Mouse (Mus musculus): Measurements from ENCODE around the gene Kansl1. TPM values are rescaled to one million over a fixed set of nuclear protein-coding genes. Genes with fewer than 3 reads are reported as not detected.
"Not testable (repeated sequence)": the region's sequence is repeated elsewhere in the genome, so short reads cannot be mapped to it uniquely, and the experiment has no call there.

Kansl1 gene
- polyA plus RNA-seq, 1 experiment from 2014 or later, result 4.1 TPM

DNA sequence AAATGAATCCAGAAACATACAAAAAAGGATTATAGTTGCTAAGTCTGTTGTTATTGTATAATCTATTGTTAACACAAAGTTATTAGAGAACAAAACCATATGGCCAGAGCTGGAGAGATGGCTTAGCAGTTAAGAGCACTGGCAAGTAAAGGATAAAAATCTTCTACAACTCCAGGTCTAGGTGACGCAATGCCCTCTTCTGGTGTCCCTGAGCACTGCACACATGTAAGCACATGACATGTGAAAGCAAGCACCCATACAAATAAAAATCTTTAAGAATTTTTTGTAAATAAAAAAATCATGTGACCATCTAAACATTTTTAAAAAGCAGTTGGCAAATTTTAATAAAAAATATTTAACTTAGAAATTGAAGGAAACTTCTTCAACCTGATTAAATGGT is 17.4 kb downstream of the Kansl1 start:
- ATAC-seq (no peak), DNase-seq (peak; percentile 32)
- TF ChIP-seq CTCF (IDR thresholded peaks at IDR 0.05; ENCODE audit: low read depth) (peak; percentile 57), EP300 (IDR thresholded peaks at IDR 0.05; ENCODE audit: low read depth) (no peak)
- Histone ChIP-seq H3K36me3 (replicated peaks; ENCODE audit: insufficient read depth, low read length) (no peaks in the 10 kb centered on the region), H3K4me2 (ENCODE audit: low read depth, low read length) (no peak overlapping the region), H3K4me3 (ENCODE audit: low read depth, low read length) (no peak overlapping the region), H3K4me1 (ENCODE audit: insufficient read depth) (0 out of 2 replicates have a peak, but pooled peaks cover 2% of the 10 kb centered on the region), H3K27ac (ENCODE audit: low read depth) (no peak overlapping the region), H3K9me3 (ENCODE audit: low read length) (no peaks in the 10 kb centered on the region), H3K27me3 (ENCODE audit: insufficient read depth, low read length) (no peaks in the 10 kb centered on the region), H3K9ac (replicated peaks) (no peak overlapping the region)
- 87% methylated on average over 1 of the region's 1 CpGs for WGBS (ENCODE audit: insufficient replicate concordance)

- peak; percentile 56 for TF ChIP-seq CTCF (IDR thresholded peaks at IDR 0.05; ENCODE audit: low read depth)
- H3K4me2 ChIP-seq (ENCODE audit: low read depth, low read length); H3K27me3 ChIP-seq (ENCODE audit: insufficient read depth, low read length); H3K4me3 ChIP-seq (ENCODE audit: low read depth, low read length); H3K9me3 ChIP-seq (ENCODE audit: low read length); H3K4me1 ChIP-seq (ENCODE audit: insufficient read depth); H3K36me3 ChIP-seq (replicated peaks; ENCODE audit: insufficient read depth, low read length); DNase-seq; H3K9ac ChIP-seq (replicated peaks); H3K27ac ChIP-seq (ENCODE audit: low read depth): not testable (repeated sequence)
- WGBS (ENCODE audit: insufficient replicate concordance), result 52% methylated on average over 2 of the region's 2 CpGs
- ATAC-seq, result 0 out of 2 replicates have a peak, but pooled peaks have one; percentile 33
Observed at GRCm38 (mm10) chr11:104448499-104448898, 20.2 kb downstream of the Kansl1 start.

GRCm38 (mm10) chr11:104445538-104445937 is 23.1 kb downstream of the Kansl1 start:
- Histone ChIP-seq H3K4me2 (ENCODE audit: low read depth, low read length) (no peak overlapping the region), H3K9me3 (ENCODE audit: low read length) (no peaks in the 10 kb centered on the region), H3K4me1 (ENCODE audit: insufficient read depth) (no peaks in the 10 kb centered on the region), H3K9ac (replicated peaks) (no peak overlapping the region), H3K36me3 (replicated peaks; ENCODE audit: insufficient read depth, low read length) (no peaks in the 10 kb centered on the region), H3K4me3 (ENCODE audit: low read depth, low read length) (no peak overlapping the region), H3K27me3 (ENCODE audit: insufficient read depth, low read length) (no peaks in the 10 kb centered on the region), H3K27ac (ENCODE audit: low read depth) (no peak overlapping the region)
- ATAC-seq (no peak), DNase-seq (no peak)
- TF ChIP-seq EP300 (IDR thresholded peaks at IDR 0.05; ENCODE audit: low read depth) (0 out of 2 replicates have a peak, but pooled peaks have one; percentile 33), CTCF (IDR thresholded peaks at IDR 0.05; ENCODE audit: low read depth) (no peak)
- 49% methylated on average over 2 of the region's 2 CpGs for WGBS (ENCODE audit: insufficient replicate concordance)

DNA sequence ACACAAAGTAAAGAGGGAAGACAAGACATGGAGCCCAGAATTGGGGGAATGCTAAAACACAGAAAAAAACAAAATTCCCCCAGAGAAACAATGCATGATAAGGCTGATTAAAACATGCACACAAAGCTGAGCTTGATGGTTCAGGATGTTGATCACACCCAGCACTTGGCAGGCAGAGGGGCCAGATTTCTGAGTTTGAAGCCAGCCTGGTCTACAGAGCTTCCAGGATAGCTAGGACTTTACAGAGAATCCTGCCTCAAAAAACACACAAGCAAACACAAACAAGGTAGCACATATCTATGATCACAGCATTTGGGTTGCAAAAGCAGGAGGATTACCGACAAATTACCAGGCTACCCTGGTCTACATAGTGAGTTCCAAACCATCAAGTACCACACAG is 23.6 kb downstream of the Kansl1 start:
- WGBS (ENCODE audit: insufficient replicate concordance), result 79% methylated on average over 1 of the region's 1 CpGs
- Histone ChIP-seq H3K4me1 (ENCODE audit: insufficient read depth) (no peaks in the 10 kb centered on the region), H3K27me3 (ENCODE audit: insufficient read depth, low read length) (no peaks in the 10 kb centered on the region), H3K4me2 (ENCODE audit: low read depth, low read length) (no peak overlapping the region), H3K9me3 (ENCODE audit: low read length) (no peaks in the 10 kb centered on the region), H3K9ac (replicated peaks) (no peak overlapping the region), H3K27ac (ENCODE audit: low read depth) (no peak overlapping the region), H3K36me3 (replicated peaks; ENCODE audit: insufficient read depth, low read length) (no peaks in the 10 kb centered on the region), H3K4me3 (ENCODE audit: low read depth, low read length) (no peak overlapping the region)
- TF ChIP-seq CTCF (IDR thresholded peaks at IDR 0.05; ENCODE audit: low read depth), result no peak
- TF ChIP-seq EP300 (IDR thresholded peaks at IDR 0.05; ENCODE audit: low read depth), result no peak
- DNase-seq, result no peak
- no peak for ATAC-seq

GRCm38 (mm10) chr11:104443359-104443758 is 25.3 kb downstream of the Kansl1 start:
- Histone ChIP-seq H3K9me3 (ENCODE audit: low read length) (no peaks in the 10 kb centered on the region), H3K36me3 (replicated peaks; ENCODE audit: insufficient read depth, low read length) (no peaks in the 10 kb centered on the region), H3K4me3 (ENCODE audit: low read depth, low read length) (peak overlapping the region; percentile 68), H3K4me1 (ENCODE audit: insufficient read depth) (peaks cover 7% of the 10 kb centered on the region), H3K27me3 (ENCODE audit: insufficient read depth, low read length) (no peaks in the 10 kb centered on the region), H3K4me2 (ENCODE audit: low read depth, low read length) (peak overlapping the region; percentile 86), H3K27ac (ENCODE audit: low read depth) (peak overlapping the region; percentile 100), H3K9ac (replicated peaks) (peak overlapping the region; percentile 98)
- DNase-seq (no peak), ATAC-seq (no peak)
- TF ChIP-seq EP300 (IDR thresholded peaks at IDR 0.05; ENCODE audit: low read depth) (no peak), CTCF (IDR thresholded peaks at IDR 0.05; ENCODE audit: low read depth) (no peak)
- 24% methylated on average over 2 of the region's 2 CpGs for WGBS (ENCODE audit: insufficient replicate concordance)

GRCm38 (mm10) chr11:104442333-104443136 is 26.1 kb downstream of the Kansl1 start:
- H3K27ac ChIP-seq (ENCODE audit: low read depth), result peak overlapping the region; percentile 100
- peak overlapping the region; percentile 86 for H3K4me2 ChIP-seq (ENCODE audit: low read depth, low read length)
- WGBS (ENCODE audit: insufficient replicate concordance), result 1% methylated on average over 53 of the region's 82 CpGs
- TF ChIP-seq CTCF (IDR thresholded peaks at IDR 0.05; ENCODE audit: low read depth), result peak; percentile 55
- TF ChIP-seq EP300 (IDR thresholded peaks at IDR 0.05; ENCODE audit: low read depth), result no peak
- H3K4me3 ChIP-seq (ENCODE audit: low read depth, low read length), result peak overlapping the region; percentile 68
- DNase-seq, result peak; percentile 93
- peaks cover 14% of the 10 kb centered on the region for H3K4me1 ChIP-seq (ENCODE audit: insufficient read depth)
- no peaks in the 10 kb centered on the region for H3K27me3 ChIP-seq (ENCODE audit: insufficient read depth, low read length)
- peak; percentile 88 for ATAC-seq
- H3K36me3 ChIP-seq (replicated peaks; ENCODE audit: insufficient read depth, low read length), result no peaks in the 10 kb centered on the region
- H3K9me3 ChIP-seq (ENCODE audit: low read length), result no peaks in the 10 kb centered on the region
- H3K9ac ChIP-seq (replicated peaks), result peak overlapping the region; percentile 98

Data from liver, postnatal 0 days (tissue).